Mouse (Mus musculus) ZHBTc4 (cell line): ENCODE measurements around the gene Qk.

ENCODE experiments used
- DNase-seq: peaks from one replicate; pipeline ENCODE4 v3.0.0-alpha.2; 2011; ENCODE audit warnings: low read depth, low spot score

The Qk gene

GRCm38 (mm10) chr17:10319685-10320455, at the start of gene Qk:
TSS of gene Qk (minus strand) at chr17:10319854.
- peak; percentile 98 for DNase-seq

- DNase-seq = no peak
These were observed 47.4 kb upstream of the Qk start for GRCm38 (mm10) chr17:10367044-10367443.

- DNase-seq = peak; percentile 83
These were observed 46.9 kb upstream of the Qk start for GRCm38 (mm10) chr17:10366577-10366976.

GRCm38 (mm10) chr17:10365501-10366482, 46.1 kb upstream of the Qk start:
- peak; percentile 86 for DNase-seq

- no peak for DNase-seq
These were observed 43.5 kb upstream of the Qk start for GRCm38 (mm10) chr17:10363151-10363550.

- DNase-seq = no peak
These were observed 42.2 kb upstream of the Qk start for GRCm38 (mm10) chr17:10361882-10362291.

GRCm38 (mm10) chr17:10360738-10361137, 41.1 kb upstream of the Qk start:
- DNase-seq = no peak

- no peak for DNase-seq
These were observed 39.8 kb upstream of the Qk start for GRCm38 (mm10) chr17:10359466-10359865.

GRCm38 (mm10) chr17:10357348-10357747, 37.7 kb upstream of the Qk start:
- DNase-seq = no peak

- peak; percentile 88 for DNase-seq
These were observed 36.6 kb upstream of the Qk start for GRCm38 (mm10) chr17:10356294-10356693.

GRCm38 (mm10) chr17:10355746-10356145, 36.1 kb upstream of the Qk start:
- DNase-seq = peak; percentile 92

- no peak for DNase-seq
These were observed 18.6 kb upstream of the Qk start for GRCm38 (mm10) chr17:10338286-10338685.

- DNase-seq = no peak
These were observed 16.9 kb upstream of the Qk start for GRCm38 (mm10) chr17:10336558-10336957.

GRCm38 (mm10) chr17:10335809-10336499, 16.3 kb upstream of the Qk start:
- DNase-seq = peak; percentile 57

- DNase-seq = peak; percentile 95
These were observed 15.5 kb upstream of the Qk start for GRCm38 (mm10) chr17:10334957-10335690.

- DNase-seq = no peak
These were observed 14.8 kb upstream of the Qk start for GRCm38 (mm10) chr17:10334481-10334880.

GRCm38 (mm10) chr17:10333321-10333720, 13.7 kb upstream of the Qk start:
- no peak for DNase-seq

GRCm38 (mm10) chr17:10332127-10332526, 12.5 kb upstream of the Qk start:
- DNase-seq = no peak

- DNase-seq = no peak
These were observed 9.8 kb upstream of the Qk start for GRCm38 (mm10) chr17:10329461-10329860.

GRCm38 (mm10) chr17:10328544-10329100, 9.0 kb upstream of the Qk start:
- no peak for DNase-seq
